Mouse (Mus musculus) brain, embryonic 14.5 days (tissue): ENCODE measurements around the gene Gm44502.

ENCODE experiments used
- CTCF ChIP-seq: fragments of 200-500 bp; IDR thresholded peaks from 2 replicates; pipeline ENCODE4 v1.5.1; 2012; ENCODE audit warnings: inconsistent platforms, mild to moderate bottlenecking, moderate library complexity, borderline replicate concordance; ENCODE audit not compliant: insufficient read depth, insufficient read length; ENCODE audit errors: extremely low read depth
- POLR2A ChIP-seq: fragments of 200-500 bp; IDR thresholded peaks from 2 replicates; pipeline ENCODE4 v1.6.1; 2012; ENCODE audit warnings: mild to moderate bottlenecking, inconsistent platforms, borderline replicate concordance; ENCODE audit not compliant: poor library complexity, insufficient read depth, insufficient read length, severe bottlenecking; ENCODE audit errors: extremely low read depth

DNA sequence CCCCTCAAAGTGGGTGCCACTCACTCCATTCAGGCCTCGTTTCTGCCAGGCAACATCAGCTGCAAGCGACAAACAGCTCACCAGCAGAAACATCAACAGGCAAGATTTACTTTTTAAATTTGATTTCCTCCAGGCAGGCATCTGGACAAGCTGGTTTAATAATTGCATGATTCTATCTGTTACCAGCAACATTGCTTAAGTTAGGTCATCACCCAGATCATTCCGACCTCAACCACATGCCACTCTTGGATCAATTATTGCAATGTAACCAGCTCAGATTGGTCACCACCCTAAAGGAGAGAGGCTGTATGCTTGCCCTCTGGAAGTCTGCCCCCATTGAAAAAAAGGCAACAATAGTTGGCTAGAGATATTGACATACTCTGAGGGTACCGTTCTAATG is 42.0 kb upstream of the Gm44502 start:
- no peak for TF ChIP-seq CTCF
- no peak for TF ChIP-seq POLR2A
